ENCODE assay signal across 8 mouse cellular contexts in genomic region chr11:78465568-78466180, GRCm38 (mm10). TPM values are rescaled to one million over a fixed set of nuclear protein-coding genes. Genes with fewer than 3 reads are reported as not detected.
A peak's percentile ranks its signal among the peaks of the same experiment; 100 is the strongest.
DNase-seq lines count a peak whose midpoint lies in the region; ATAC-seq and TF ChIP-seq lines count a peak whose summit lies in the region.

Gene Slc46a1 (plus strand): TSS chr11:78465697.

- whole genome bisulfite sequencing in forebrain, postnatal 0 days = under 1% methylated on average over 41 of the region's 41 CpGs
- WGBS in lung, adult 2 months = under 1% methylated on average over 41 of the region's 41 CpGs

- H3K9ac ChIP-seq in forebrain, postnatal 0 days = peak within 1 kb of the TSS; percentile 65

- intact Hi-C loops in heart, postnatal 36 days (cut with DNase I) = no loop called here

- peak within 1 kb of the TSS; percentile 66 for H3K4me2 ChIP-seq in forebrain, postnatal 0 days (ENCODE audit: low read depth)

- H3K27ac ChIP-seq in forebrain, postnatal 0 days (ENCODE audit: low read depth, low read length) = peak within 1 kb of the TSS; percentile 71
- peak within 1 kb of the TSS; percentile 91 for H3K27ac ChIP-seq in layer of hippocampus, adult 2 months

- ATAC-seq in forebrain, postnatal 0 days = peak; percentile 93
- ATAC-seq in neutrophil, adult 5-6 weeks (ENCODE audit: extremely low read depth, insufficient number of reproducible peaks, low FRiP score, poor library complexity, severe bottlenecking) = peak; percentile 36

- peak within 1 kb of the TSS; percentile 50 for H3K4me3 ChIP-seq in forebrain, postnatal 0 days (ENCODE audit: low read depth, low read length)
- H3K4me3 ChIP-seq in layer of hippocampus, adult 2 months = peak within 1 kb of the TSS; percentile 73
- peak within 1 kb of the TSS; percentile 84 for H3K4me3 ChIP-seq in lung, adult 2 months (replicated peaks; ENCODE audit: extremely low read depth, low read depth, low read length)

- H3K36me3 ChIP-seq in forebrain, postnatal 0 days (ENCODE audit: insufficient read depth) = no peaks in the 10 kb centered on the region

- no peak for TF ChIP-seq CTCF in forebrain, postnatal 0 days (IDR thresholded peaks at IDR 0.05; ENCODE audit: low read depth)
- no peak for TF ChIP-seq CTCF in layer of hippocampus, adult 2 months (conservative IDR thresholded peaks at IDR 0.05)
- no peak for TF ChIP-seq CTCF in lung, adult 2 months (IDR thresholded peaks at IDR 0.05; ENCODE audit: insufficient read depth, low read length)

- no peaks in the 10 kb centered on the region for H3K27me3 ChIP-seq in forebrain, postnatal 0 days (ENCODE audit: insufficient read depth, low read length)

- DNase-seq in ES-CJ7 (ENCODE audit: low read depth, low spot score) = peak; percentile 90
- peak; percentile 60 to 66 for DNase-seq in cerebellum, adult 18-20 months
- peak; percentile 85 for DNase-seq in forebrain, postnatal 0 days
- DNase-seq in heart, postnatal 36 days = peak; percentile 78 to 82
- peak; percentile 72 to 79 for DNase-seq in layer of hippocampus, adult 2 months (ENCODE audit: low spot score in 2 of 2)
- peak; percentile 67 for DNase-seq in lung, adult 2 months
- peak; percentile 58 to 65 for DNase-seq in thymus, adult 18-20 months

- no peak for TF ChIP-seq POLR2A in lung, adult 2 months (IDR thresholded peaks at IDR 0.05; ENCODE audit: borderline replicate concordance, extremely low read depth, low read depth, low read length)

- H3K9me3 ChIP-seq in forebrain, postnatal 0 days (ENCODE audit: low read length) = no peaks in the 10 kb centered on the region

- peaks cover 11% of the 10 kb centered on the region; the same call in 1 of the 2 replicates for H3K4me1 ChIP-seq in forebrain, postnatal 0 days (ENCODE audit: insufficient read depth)
- H3K4me1 ChIP-seq in lung, adult 2 months (ENCODE audit: control insufficient read depth, insufficient read depth, low read length) = no peaks in the 10 kb centered on the region; the same call in 1 of the 2 replicates

RNA-seq across cellular contexts. Expression of gene Slc46a1, which starts in this region (rescaled TPM):
- 10.8 and 11.2 TPM in 2 replicates for total RNA-seq in forebrain, postnatal 0 days (2014; rRNA removed)
- polyA plus RNA-seq in forebrain, postnatal 0 days (2015; fragmentation: Nextera tagmentation; extraction: Ambion mirVana) = 16.5 and 18.8 TPM in 2 replicates
- total RNA-seq in heart, postnatal 36 days (2021) = 1 to 10 TPM; 1.6 to 1.8 TPM
- total RNA-seq in layer of hippocampus, adult 2 months (2021) = 10 to 100 TPM; 11.7 to 12.3 TPM
- 14.0 and 19.4 TPM in 2 replicates for polyA plus RNA-seq in lung, adult 2 months (2012; rRNA removed)
- not detected in 2 replicates for total RNA-seq in neutrophil, adult 5-6 weeks (2017)

Comparison
In these comparisons a context has a peak if more than half of its experiments do, and no peak if none do; other contexts are left out.
1. Peak in every context shown above with its lines: DNase-seq, ATAC-seq, H3K4me3 ChIP-seq and H3K27ac ChIP-seq.
2. Peak in ATAC-seq in neutrophil, adult 5-6 weeks; RNA of the gene not detected or under 1 TPM.